Mouse (Mus musculus): Measurements from ENCODE around the gene Ndufv3. TPM values are rescaled to one million over a fixed set of nuclear protein-coding genes. Genes with fewer than 3 reads are reported as not detected.
"Not testable (repeated sequence)": the region's sequence is repeated elsewhere in the genome, so short reads cannot be mapped to it uniquely, and the experiment has no call there.

Ndufv3 gene
- polyA plus RNA-seq, 1 experiment from 2014 or later: 250 TPM

DNA sequence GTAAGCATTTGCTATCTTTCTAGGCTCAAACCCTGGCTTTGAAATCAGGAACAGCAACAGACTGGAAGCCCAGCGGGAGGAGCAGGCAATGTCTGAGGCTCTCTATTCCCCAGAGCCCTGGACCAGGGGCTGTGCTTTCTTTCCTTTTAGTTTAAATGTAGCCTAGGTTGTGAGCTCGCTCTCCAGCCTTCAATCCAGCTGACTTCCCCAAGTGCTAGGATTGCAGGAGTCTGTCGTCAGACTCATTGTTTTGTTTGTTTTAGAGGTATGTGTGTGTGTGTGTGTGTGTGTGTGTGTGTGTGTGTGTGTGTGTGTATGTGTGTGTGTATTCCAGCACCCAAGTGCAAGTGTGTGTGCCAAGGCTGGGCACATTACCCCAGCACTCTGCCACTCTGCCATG is 20.2 kb downstream of the Ndufv3 start:
- no peaks in the 10 kb centered on the region for H3K9me3 ChIP-seq (ENCODE audit: control insufficient read depth, low read length)
- no peaks in the 10 kb centered on the region for H3K27me3 ChIP-seq (ENCODE audit: control insufficient read depth, insufficient read depth, low read length)
- H3K36me3 ChIP-seq (ENCODE audit: control insufficient read depth, insufficient read depth, low read length): no peaks in the 10 kb centered on the region
- H3K4me3 ChIP-seq (ENCODE audit: low read depth, low read length): no peak overlapping the region
- 65% methylated on average over 3 of the region's 3 CpGs for whole genome bisulfite sequencing
- no peak overlapping the region for H3K27ac ChIP-seq (ENCODE audit: low read depth, low read length)
- peaks cover 11% of the 10 kb centered on the region for H3K4me1 ChIP-seq (ENCODE audit: control insufficient read depth, insufficient read depth, low read length)
- H3K4me2 ChIP-seq (ENCODE audit: low read depth): no peak overlapping the region
- no peak for DNase-seq (ENCODE audit: low spot score)
- ATAC-seq (ENCODE audit: insufficient read depth, low FRiP score, low TSS enrichment): no peak
- H3K9ac ChIP-seq (ENCODE audit: low read length): no peak overlapping the region

DNA sequence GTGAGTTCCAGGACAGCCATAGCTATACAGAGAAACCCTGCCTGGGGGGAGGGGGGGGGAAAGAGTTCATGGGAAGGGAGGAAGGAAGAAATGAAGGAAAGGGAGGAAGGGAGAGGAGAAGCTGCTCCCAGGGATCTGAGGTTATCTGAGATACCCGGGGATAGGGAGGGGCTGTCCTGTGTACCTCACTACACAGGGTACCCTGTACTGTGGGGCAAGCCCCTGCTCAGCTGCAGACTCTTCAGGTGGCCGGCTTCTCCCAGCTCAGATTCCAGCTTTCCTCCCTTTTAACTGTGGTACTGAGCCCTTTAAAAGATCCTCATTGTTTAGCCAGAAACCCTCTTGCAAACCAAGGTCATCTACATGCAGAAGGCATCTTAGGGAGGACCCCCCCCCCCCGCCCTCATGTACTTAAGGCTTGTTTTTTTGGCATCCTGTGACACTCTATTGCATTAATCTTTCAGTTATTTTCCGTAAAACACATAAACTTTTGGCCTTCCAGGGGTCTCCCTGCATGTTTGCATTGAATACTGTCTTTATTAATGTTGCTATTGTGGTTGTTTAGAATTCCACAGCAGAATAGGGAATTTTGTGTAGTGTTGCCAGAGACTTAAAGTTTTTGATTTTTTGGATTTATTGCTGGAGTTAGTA is 21.0 kb downstream of the Ndufv3 start:
- Histone ChIP-seq H3K9me3 (ENCODE audit: control insufficient read depth, low read length) (no peaks in the 10 kb centered on the region), H3K4me2 (ENCODE audit: low read depth) (no peak overlapping the region), H3K36me3 (ENCODE audit: control insufficient read depth, insufficient read depth, low read length) (no peaks in the 10 kb centered on the region), H3K4me3 (ENCODE audit: low read depth, low read length) (no peak overlapping the region), H3K27ac (ENCODE audit: low read depth, low read length) (peak overlapping the region; percentile 70; the same call in 1 of the 2 replicates), H3K9ac (ENCODE audit: low read length) (no peak overlapping the region), H3K4me1 (ENCODE audit: control insufficient read depth, insufficient read depth, low read length) (peaks cover 3% of the 10 kb centered on the region), H3K27me3 (ENCODE audit: control insufficient read depth, insufficient read depth, low read length) (no peaks in the 10 kb centered on the region)
- WGBS: 55% methylated on average over 4 of the region's 4 CpGs
- no peak for DNase-seq (ENCODE audit: low spot score)
- ATAC-seq (ENCODE audit: insufficient read depth, low FRiP score, low TSS enrichment): no peak

DNA sequence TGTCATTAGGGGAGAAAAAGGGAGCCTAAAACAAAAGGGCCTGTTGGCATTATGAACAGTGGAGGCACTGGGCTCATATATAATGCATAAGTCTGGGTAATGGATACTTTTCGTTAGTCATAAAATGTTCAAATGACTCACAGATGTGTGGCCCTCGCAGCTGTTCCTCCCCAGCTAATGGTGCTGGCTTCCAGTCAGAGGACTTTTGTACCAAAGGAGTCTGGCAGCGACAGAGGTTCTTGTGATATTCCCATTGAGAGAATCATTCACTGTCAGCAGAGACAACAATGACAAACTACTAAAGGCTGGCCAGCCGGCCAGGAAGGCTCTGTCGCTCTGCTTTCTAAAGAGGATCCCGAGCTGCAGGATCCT is 21.5 kb downstream of the Ndufv3 start:
- H3K27me3 ChIP-seq (ENCODE audit: control insufficient read depth, insufficient read depth, low read length): no peaks in the 10 kb centered on the region
- H3K4me3 ChIP-seq (ENCODE audit: low read depth, low read length): no peak overlapping the region
- H3K27ac ChIP-seq (ENCODE audit: low read depth, low read length): peak overlapping the region; percentile 70; the same call in 1 of the 2 replicates
- H3K4me2 ChIP-seq (ENCODE audit: low read depth): no peak overlapping the region
- no peaks in the 10 kb centered on the region for H3K36me3 ChIP-seq (ENCODE audit: control insufficient read depth, insufficient read depth, low read length)
- no peak for ATAC-seq (ENCODE audit: insufficient read depth, low FRiP score, low TSS enrichment)
- WGBS: 24% methylated on average over 6 of the region's 6 CpGs
- no peak overlapping the region for H3K9ac ChIP-seq (ENCODE audit: low read length)
- no peaks in the 10 kb centered on the region for H3K9me3 ChIP-seq (ENCODE audit: control insufficient read depth, low read length)
- peaks cover 2% of the 10 kb centered on the region; the same call in 1 of the 2 replicates for H3K4me1 ChIP-seq (ENCODE audit: control insufficient read depth, insufficient read depth, low read length)
- peak; percentile 42 for DNase-seq (ENCODE audit: low spot score)

- WGBS: 40% methylated on average over 6 of the region's 6 CpGs
- DNase-seq (ENCODE audit: low spot score): no peak
Observed at GRCm38 (mm10) chr17:31543574-31543973, 23.7 kb downstream of the Ndufv3 start.

DNA sequence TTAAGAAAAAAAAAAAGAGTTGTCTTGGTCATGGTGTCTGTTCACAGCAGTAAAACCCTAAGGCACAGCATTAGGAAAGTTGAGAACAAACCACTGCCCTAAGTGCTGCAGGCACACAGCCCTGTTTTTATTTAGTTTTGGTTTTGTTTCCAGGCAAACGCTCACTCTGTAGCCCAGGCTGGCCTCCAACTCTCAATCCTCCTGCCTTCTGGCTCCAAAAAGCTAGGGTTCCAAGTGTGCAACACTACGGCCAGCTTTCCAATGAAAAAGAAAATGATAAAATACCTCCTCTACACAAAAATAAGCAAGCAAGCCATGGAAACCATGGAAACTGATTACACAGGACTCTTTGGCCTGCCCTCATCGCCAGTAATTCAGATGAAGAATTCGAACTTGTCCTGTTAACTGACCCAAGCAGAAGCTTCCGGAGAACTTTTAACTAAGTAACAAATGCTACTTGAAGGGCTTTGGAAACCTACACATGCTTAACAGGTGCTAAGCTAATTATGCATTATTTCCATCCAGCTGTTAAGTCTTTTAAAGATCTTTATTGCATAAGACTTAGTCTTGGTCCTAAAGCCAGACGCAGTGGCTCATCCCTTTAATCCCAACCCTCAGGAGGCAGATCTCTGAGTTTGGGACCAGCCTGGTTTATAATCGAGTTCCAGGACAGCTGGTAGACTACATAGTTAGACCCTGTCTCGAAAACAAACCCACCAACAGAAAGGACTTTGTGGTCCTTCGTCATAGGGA is 26.7 kb downstream of the Ndufv3 start:
- H3K4me2 ChIP-seq (ENCODE audit: low read depth): no peak overlapping the region
- no peak overlapping the region for H3K4me3 ChIP-seq (ENCODE audit: low read depth, low read length)
- DNase-seq (ENCODE audit: low spot score): no peak
- H3K9ac ChIP-seq (ENCODE audit: low read length): no peak overlapping the region
- H3K36me3 ChIP-seq (ENCODE audit: control insufficient read depth, insufficient read depth, low read length): no peaks in the 10 kb centered on the region
- no peaks in the 10 kb centered on the region for H3K27me3 ChIP-seq (ENCODE audit: control insufficient read depth, insufficient read depth, low read length)
- WGBS: 88% methylated on average over 9 of the region's 9 CpGs
- no peaks in the 10 kb centered on the region for H3K9me3 ChIP-seq (ENCODE audit: control insufficient read depth, low read length)
- no peak overlapping the region for H3K27ac ChIP-seq (ENCODE audit: low read depth, low read length)
- no peak for ATAC-seq (ENCODE audit: insufficient read depth, low FRiP score, low TSS enrichment)
- H3K4me1 ChIP-seq (ENCODE audit: control insufficient read depth, insufficient read depth, low read length): peaks cover 6% of the 10 kb centered on the region; the same call in 1 of the 2 replicates

More at GRCm38 (mm10) chr17:31543574-31543973, 23.7 kb downstream of the Ndufv3 start:
- no peak for ATAC-seq (ENCODE audit: insufficient read depth, low FRiP score, low TSS enrichment)
- no peak overlapping the region for H3K27ac ChIP-seq (ENCODE audit: low read depth, low read length)
- no peak overlapping the region for H3K4me2 ChIP-seq (ENCODE audit: low read depth)
- H3K9me3 ChIP-seq (ENCODE audit: control insufficient read depth, low read length): no peaks in the 10 kb centered on the region
- peaks cover 2% of the 10 kb centered on the region; the same call in 1 of the 2 replicates for H3K4me1 ChIP-seq (ENCODE audit: control insufficient read depth, insufficient read depth, low read length)
- no peak overlapping the region for H3K9ac ChIP-seq (ENCODE audit: low read length)
- no peak overlapping the region for H3K4me3 ChIP-seq (ENCODE audit: low read depth, low read length)
- no peaks in the 10 kb centered on the region for H3K27me3 ChIP-seq (ENCODE audit: control insufficient read depth, insufficient read depth, low read length)
- H3K36me3 ChIP-seq (ENCODE audit: control insufficient read depth, insufficient read depth, low read length): no peaks in the 10 kb centered on the region

DNA sequence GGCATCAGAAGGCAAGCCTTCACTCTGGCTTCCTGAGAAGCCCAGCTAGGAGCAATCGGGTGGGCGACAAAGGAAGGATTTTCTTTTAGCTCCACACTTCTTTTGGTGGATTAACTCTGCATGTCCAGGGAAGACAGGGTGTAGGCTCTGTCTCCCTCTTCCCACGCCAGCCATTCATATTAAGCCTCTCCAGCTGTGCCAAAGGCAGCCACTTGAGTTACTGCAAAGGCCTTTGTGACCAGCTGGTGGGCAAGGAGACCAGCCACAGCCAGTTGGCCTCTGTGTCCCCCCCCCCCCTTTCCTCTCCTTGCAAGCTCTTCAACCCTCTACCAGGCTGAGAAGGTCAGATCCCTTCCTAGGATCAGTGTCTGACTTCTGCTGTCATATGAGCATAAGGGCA is 28.1 kb downstream of the Ndufv3 start:
- ATAC-seq (ENCODE audit: insufficient read depth, low FRiP score, low TSS enrichment) (no peak), DNase-seq (ENCODE audit: low spot score) (no peak)
- H3K9me3 ChIP-seq (ENCODE audit: control insufficient read depth, low read length): no peaks in the 10 kb centered on the region
- H3K27ac ChIP-seq (ENCODE audit: low read depth, low read length): no peak overlapping the region
- WGBS: 73% methylated on average over 3 of the region's 3 CpGs
- H3K4me3 ChIP-seq (ENCODE audit: low read depth, low read length): no peak overlapping the region
- H3K4me1 ChIP-seq (ENCODE audit: control insufficient read depth, insufficient read depth, low read length): peaks cover 3% of the 10 kb centered on the region; the same call in 1 of the 2 replicates
- H3K36me3 ChIP-seq (ENCODE audit: control insufficient read depth, insufficient read depth, low read length): no peaks in the 10 kb centered on the region
- no peak overlapping the region for H3K9ac ChIP-seq (ENCODE audit: low read length)
- no peak overlapping the region for H3K4me2 ChIP-seq (ENCODE audit: low read depth)
- no peaks in the 10 kb centered on the region for H3K27me3 ChIP-seq (ENCODE audit: control insufficient read depth, insufficient read depth, low read length)

DNA sequence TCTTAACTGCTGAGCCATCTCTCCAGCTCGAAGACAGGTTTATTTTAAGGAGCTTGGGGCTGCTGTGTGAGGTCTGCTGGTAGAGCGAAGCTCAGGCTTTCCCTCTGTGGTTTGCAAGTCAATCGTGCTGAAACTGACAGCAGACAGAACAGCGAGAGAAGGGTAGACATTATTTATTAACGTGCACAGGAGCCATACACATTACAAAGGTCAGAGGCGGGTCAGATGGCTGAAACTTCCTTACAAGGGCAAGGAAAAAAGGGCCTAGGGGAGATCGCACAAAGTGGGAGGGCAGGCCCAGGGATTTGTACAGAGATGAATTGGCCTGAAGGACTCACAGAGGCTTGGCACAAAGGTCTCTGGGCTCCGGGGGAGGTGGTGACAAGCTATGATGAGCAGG is 29.5 kb downstream of the Ndufv3 start:
- 43% methylated on average over 8 of the region's 8 CpGs for WGBS
- Histone ChIP-seq H3K4me2 (ENCODE audit: low read depth) (no peak overlapping the region), H3K27me3 (ENCODE audit: control insufficient read depth, insufficient read depth, low read length) (no peaks in the 10 kb centered on the region), H3K4me3 (ENCODE audit: low read depth, low read length) (no peak overlapping the region), H3K27ac (ENCODE audit: low read depth, low read length) (0 out of 2 replicates have a peak overlapping the region, but pooled peaks have one; percentile 29), H3K9me3 (ENCODE audit: control insufficient read depth, low read length) (no peaks in the 10 kb centered on the region), H3K9ac (ENCODE audit: low read length) (peak overlapping the region; percentile 11; the same call in 1 of the 2 replicates), H3K4me1 (ENCODE audit: control insufficient read depth, insufficient read depth, low read length) (peaks cover 3% of the 10 kb centered on the region; the same call in 1 of the 2 replicates), H3K36me3 (ENCODE audit: control insufficient read depth, insufficient read depth, low read length) (no peaks in the 10 kb centered on the region)
- DNase-seq (ENCODE audit: low spot score) (peak; percentile 25), ATAC-seq (ENCODE audit: insufficient read depth, low FRiP score, low TSS enrichment) (no peak)

- H3K4me1 ChIP-seq (ENCODE audit: control insufficient read depth, insufficient read depth, low read length); H3K27ac ChIP-seq (ENCODE audit: low read depth, low read length); H3K9me3 ChIP-seq (ENCODE audit: control insufficient read depth, low read length); H3K36me3 ChIP-seq (ENCODE audit: control insufficient read depth, insufficient read depth, low read length); H3K4me3 ChIP-seq (ENCODE audit: low read depth, low read length); H3K4me2 ChIP-seq (ENCODE audit: low read depth); H3K27me3 ChIP-seq (ENCODE audit: control insufficient read depth, insufficient read depth, low read length); H3K9ac ChIP-seq (ENCODE audit: low read length); DNase-seq (ENCODE audit: low spot score); ATAC-seq (ENCODE audit: insufficient read depth, low FRiP score, low TSS enrichment): not testable (repeated sequence)
- 94% methylated on average over 23 of the region's 23 CpGs for WGBS
Observed at GRCm38 (mm10) chr17:31552601-31553000, 32.7 kb downstream of the Ndufv3 start.

- H3K4me3 ChIP-seq (ENCODE audit: low read depth, low read length): no peak overlapping the region
- DNase-seq (ENCODE audit: low spot score): no peak
Observed at GRCm38 (mm10) chr17:31556253-31556652, 36.3 kb downstream of the Ndufv3 start.

More at GRCm38 (mm10) chr17:31556253-31556652, 36.3 kb downstream of the Ndufv3 start:
- Histone ChIP-seq H3K27me3 (ENCODE audit: control insufficient read depth, insufficient read depth, low read length) (no peaks in the 10 kb centered on the region), H3K9me3 (ENCODE audit: control insufficient read depth, low read length) (no peaks in the 10 kb centered on the region), H3K4me2 (ENCODE audit: low read depth) (no peak overlapping the region), H3K36me3 (ENCODE audit: control insufficient read depth, insufficient read depth, low read length) (no peaks in the 10 kb centered on the region; the same call in 1 of the 2 replicates), H3K4me1 (ENCODE audit: control insufficient read depth, insufficient read depth, low read length) (no peaks in the 10 kb centered on the region), H3K27ac (ENCODE audit: low read depth, low read length) (no peak overlapping the region), H3K9ac (ENCODE audit: low read length) (no peak overlapping the region)
- ATAC-seq (ENCODE audit: insufficient read depth, low FRiP score, low TSS enrichment): no peak
- 76% methylated on average over 4 of the region's 4 CpGs for WGBS
